Mouse (Mus musculus): ENCODE data around the gene Mroh3.

Gene Mroh3

GRCm38 (mm10) chr1:136159830-136160229, 52.8 kb downstream of the Mroh3 start:
- DNase-seq (ENCODE audit: extremely low spot score, low read depth, low spot score): no peak

GRCm38 (mm10) chr1:136156951-136157350, 55.7 kb downstream of the Mroh3 start:
- DNase-seq (ENCODE audit: extremely low spot score, low read depth, low spot score): no peak

GRCm38 (mm10) chr1:136156304-136156703, 56.3 kb downstream of the Mroh3 start:
- no peak for DNase-seq (ENCODE audit: extremely low spot score, low read depth, low spot score)

- DNase-seq (ENCODE audit: extremely low spot score, low read depth, low spot score): no peak
Observed at GRCm38 (mm10) chr1:136151371-136151770, 61.3 kb downstream of the Mroh3 start.

- no peak for DNase-seq (ENCODE audit: extremely low spot score, low read depth, low spot score)
Observed at GRCm38 (mm10) chr1:136149702-136150101, 62.9 kb downstream of the Mroh3 start.

GRCm38 (mm10) chr1:136143514-136143913, 69.1 kb downstream of the Mroh3 start:
- DNase-seq (ENCODE audit: extremely low spot score, low read depth, low spot score): no peak

- no peak for DNase-seq (ENCODE audit: extremely low spot score, low read depth, low spot score)
Observed at GRCm38 (mm10) chr1:136142336-136142735, 70.3 kb downstream of the Mroh3 start.

- no peak for DNase-seq (ENCODE audit: extremely low spot score, low read depth, low spot score)
Observed at GRCm38 (mm10) chr1:136141176-136141950, 71.3 kb downstream of the Mroh3 start.

- peak; percentile 67 for DNase-seq (ENCODE audit: extremely low spot score, low read depth, low spot score)
Observed at GRCm38 (mm10) chr1:136139990-136140640, 72.5 kb downstream of the Mroh3 start.

GRCm38 (mm10) chr1:136138191-136138830, 74.3 kb downstream of the Mroh3 start:
- DNase-seq (ENCODE audit: extremely low spot score, low read depth, low spot score): no peak

GRCm38 (mm10) chr1:136137575-136137974, 75.1 kb downstream of the Mroh3 start:
- no peak for DNase-seq (ENCODE audit: extremely low spot score, low read depth, low spot score)

GRCm38 (mm10) chr1:136137071-136137531, 75.5 kb downstream of the Mroh3 start:
- no peak for DNase-seq (ENCODE audit: extremely low spot score, low read depth, low spot score)

GRCm38 (mm10) chr1:136136547-136136946, 76.1 kb downstream of the Mroh3 start:
- no peak for DNase-seq (ENCODE audit: extremely low spot score, low read depth, low spot score)

GRCm38 (mm10) chr1:136135777-136136444, 76.7 kb downstream of the Mroh3 start:
- no peak for DNase-seq (ENCODE audit: extremely low spot score, low read depth, low spot score)

- DNase-seq (ENCODE audit: extremely low spot score, low read depth, low spot score): no peak
Observed at GRCm38 (mm10) chr1:136135046-136135445, 77.6 kb downstream of the Mroh3 start.

GRCm38 (mm10) chr1:136134547-136134946, 78.1 kb downstream of the Mroh3 start:
- DNase-seq (ENCODE audit: extremely low spot score, low read depth, low spot score): no peak

- DNase-seq (ENCODE audit: extremely low spot score, low read depth, low spot score): no peak
Observed at GRCm38 (mm10) chr1:136133570-136134240, 78.9 kb downstream of the Mroh3 start.

- no peak for DNase-seq (ENCODE audit: extremely low spot score, low read depth, low spot score)
Observed at GRCm38 (mm10) chr1:136132386-136133201, 80.0 kb downstream of the Mroh3 start.

Measured in hindlimb bud, embryonic 11.5 days (tissue).